Mouse (Mus musculus): Measurements from ENCODE around the gene Naip5.

DNA sequence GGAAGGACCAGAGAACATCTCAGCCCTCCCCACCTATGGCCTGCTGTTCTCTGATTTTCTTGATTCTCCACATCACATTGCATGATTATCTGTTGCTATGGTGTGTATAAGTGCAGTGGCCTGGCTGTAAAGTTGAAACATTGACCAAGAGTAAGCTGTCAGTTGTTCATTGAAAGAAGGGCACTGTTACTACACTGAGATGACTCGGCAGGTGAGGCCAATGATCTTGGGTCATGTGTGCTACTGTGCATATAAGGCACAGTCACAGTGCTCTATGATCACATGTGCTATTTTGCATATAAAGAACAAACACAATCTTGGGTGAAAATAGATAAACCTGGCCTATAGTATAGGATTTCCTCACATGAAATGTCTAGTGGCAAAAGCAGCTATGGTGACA lies 38.5 kb upstream of the Naip5 start:
- TF ChIP-seq POLR2A (IDR thresholded peaks at IDR 0.05; ENCODE audit: borderline replicate concordance, extremely low read depth, insufficient read depth, insufficient read length, poor library complexity, severe bottlenecking) (no peak), CTCF (IDR thresholded peaks at IDR 0.05; ENCODE audit: borderline replicate concordance, extremely low read depth, insufficient read depth, insufficient read length) (no peak)

All from brain, embryonic 14.5 days (tissue).